Mouse (Mus musculus) kidney, adult 2 months (tissue): ENCODE measurements around the gene Ankrd28. TPM values are rescaled to one million over a fixed set of nuclear protein-coding genes. Genes with fewer than 3 reads are reported as not detected.

Source experiments
- DNase-seq: peaks from one replicate; pipeline ENCODE4 v3.0.0; 2021
- H3K27ac ChIP-seq: fragments of 200-500 bp; 2 replicates; pipeline ENCODE4 v1.5.1; 2012; ENCODE audit warnings: low read depth, low read length, control low read depth, inconsistent platforms; ENCODE audit not compliant: insufficient read depth
- H3K27me3 ChIP-seq: fragments of 200-500 bp; replicated peaks from 2 replicates; pipeline ENCODE4 v1.6.1; 2012; ENCODE audit warnings: mild to moderate bottlenecking, moderate library complexity, low read length, inconsistent platforms; ENCODE audit not compliant: control insufficient read depth, insufficient read depth
- H3K36me3 ChIP-seq: fragments of 200-500 bp; 2 replicates; pipeline ENCODE4 v1.6.1; 2012; ENCODE audit warnings: mild to moderate bottlenecking, moderate library complexity, low read length, inconsistent platforms; ENCODE audit not compliant: control insufficient read depth, insufficient read depth
- H3K4me1 ChIP-seq: fragments of 200-500 bp; 2 replicates; pipeline ENCODE4 v1.6.1; 2011; ENCODE audit warnings: low read length; ENCODE audit not compliant: control insufficient read depth, insufficient read depth
- H3K4me3 ChIP-seq: fragments of 200-500 bp; 2 replicates; pipeline ENCODE4 v1.5.1; 2011; ENCODE audit warnings: mild to moderate bottlenecking, low read depth, low read length, control low read depth; ENCODE audit not compliant: insufficient read depth
- CTCF ChIP-seq: fragments of 200-500 bp; conservative IDR thresholded peaks from 2 replicates; pipeline ENCODE4 v1.5.1; 2011; ENCODE audit warnings: low read depth, mild to moderate bottlenecking, control low read depth, low read length, moderate library complexity, mixed read lengths; ENCODE audit not compliant: insufficient read depth, insufficient read length
- POLR2A ChIP-seq: fragments of 200-500 bp; IDR thresholded peaks from one replicate; pipeline ENCODE4 v1.6.1; 2011; ENCODE audit warnings: low read depth, low read length, control low read depth
- WGBS: fragments of 180-500 bp; shearing (Covaris S2); methylation state at CpG from one replicate; pipeline ENCODE4 v1.1.7; 2018; 5-methylcytosine and 5-hydroxymethylcytosine counted together
- polyA plus RNA-seq: library from polyadenylated mRNA; depleted of rRNA; stranded (reverse); fragments of >200 nt; gene quantifications from 2 replicates; pipeline ENCODE4 v1.2.3, GENCODE M21; 2012

Gene Ankrd28
- polyA plus RNA-seq, 1 experiment: 7.0 TPM

DNA sequence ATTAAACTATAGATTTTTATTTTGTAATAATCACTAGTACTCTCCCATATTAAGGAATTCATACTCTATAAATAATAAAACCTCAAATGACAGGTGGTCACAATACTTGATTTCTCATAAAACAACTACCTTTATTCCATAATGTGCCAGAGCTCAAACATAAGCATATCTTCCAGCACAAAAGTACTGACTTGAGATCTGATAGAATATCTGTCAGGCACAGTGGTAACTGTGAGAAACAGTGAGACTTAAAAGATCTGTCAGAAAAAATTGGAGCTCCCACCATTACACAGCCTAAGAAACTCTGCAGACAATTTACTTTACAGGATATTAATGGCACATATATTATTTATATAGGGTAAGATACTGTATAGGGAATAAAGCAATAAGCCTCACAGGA is 114.8 kb downstream of the Ankrd28 start:
- no peak for DNase-seq
- no peak overlapping the region for H3K27ac ChIP-seq
- no peak overlapping the region for H3K4me3 ChIP-seq
- TF ChIP-seq POLR2A (no peak), CTCF (no peak)
- H3K27me3 ChIP-seq: no peaks in the 10 kb centered on the region
- peaks cover 1% of the 10 kb centered on the region; the same call in 1 of the 2 replicates for H3K36me3 ChIP-seq
- H3K4me1 ChIP-seq: no peaks in the 10 kb centered on the region

DNA sequence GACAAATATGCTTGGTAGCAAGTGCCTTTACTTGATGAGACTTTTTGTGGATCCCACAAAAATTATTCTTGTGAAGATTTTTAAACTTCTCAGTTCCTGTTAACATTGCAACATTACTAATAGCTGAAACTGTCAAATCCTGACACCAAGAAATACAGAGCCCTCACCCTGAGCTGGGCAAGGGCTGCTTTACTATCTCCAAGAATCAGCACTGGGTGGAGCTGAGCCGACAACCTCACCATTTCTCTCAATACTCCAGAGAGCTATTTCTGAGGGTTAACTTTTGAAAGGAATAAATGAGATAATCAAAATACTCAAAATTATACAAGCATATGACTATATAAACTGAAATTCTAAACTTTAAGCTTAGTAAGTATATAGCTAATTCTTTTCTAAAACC is 121.1 kb downstream of the Ankrd28 start:
- no peaks in the 10 kb centered on the region for H3K4me1 ChIP-seq
- no peak overlapping the region for H3K27ac ChIP-seq
- 85% methylated on average over 1 of the region's 1 CpGs for WGBS
- peaks cover 3% of the 10 kb centered on the region for H3K36me3 ChIP-seq
- no peaks in the 10 kb centered on the region for H3K27me3 ChIP-seq
- no peak overlapping the region for H3K4me3 ChIP-seq
- DNase-seq: no peak
- no peak for TF ChIP-seq POLR2A
- no peak for TF ChIP-seq CTCF

DNA sequence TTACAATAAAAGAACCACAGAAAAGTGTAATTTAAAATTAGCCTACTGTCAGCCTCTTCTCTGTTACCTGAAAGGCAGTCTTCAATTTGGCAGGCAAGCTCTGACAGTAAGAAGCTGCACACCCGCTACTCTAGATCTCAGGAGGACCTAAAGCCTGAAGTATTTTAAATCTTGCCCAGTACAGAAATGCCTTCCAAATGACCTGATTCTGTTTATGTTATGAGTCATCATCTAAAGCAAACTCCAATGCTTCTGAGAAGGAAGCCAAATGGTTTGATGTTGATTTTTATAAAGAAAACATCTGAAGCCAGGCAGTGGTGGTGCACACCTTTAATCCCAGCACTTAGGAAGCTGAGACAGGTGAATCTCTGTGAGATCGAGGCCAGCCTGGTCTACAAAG is 130.1 kb downstream of the Ankrd28 start:
- TF ChIP-seq CTCF: no peak
- no peak for TF ChIP-seq POLR2A
- H3K36me3 ChIP-seq: peaks cover 6% of the 10 kb centered on the region
- H3K4me1 ChIP-seq: no peaks in the 10 kb centered on the region
- DNase-seq: no peak
- no peak overlapping the region for H3K27ac ChIP-seq
- H3K4me3 ChIP-seq: no peak overlapping the region
- no peaks in the 10 kb centered on the region for H3K27me3 ChIP-seq
- WGBS: 88% methylated on average over 2 of the region's 2 CpGs

DNA sequence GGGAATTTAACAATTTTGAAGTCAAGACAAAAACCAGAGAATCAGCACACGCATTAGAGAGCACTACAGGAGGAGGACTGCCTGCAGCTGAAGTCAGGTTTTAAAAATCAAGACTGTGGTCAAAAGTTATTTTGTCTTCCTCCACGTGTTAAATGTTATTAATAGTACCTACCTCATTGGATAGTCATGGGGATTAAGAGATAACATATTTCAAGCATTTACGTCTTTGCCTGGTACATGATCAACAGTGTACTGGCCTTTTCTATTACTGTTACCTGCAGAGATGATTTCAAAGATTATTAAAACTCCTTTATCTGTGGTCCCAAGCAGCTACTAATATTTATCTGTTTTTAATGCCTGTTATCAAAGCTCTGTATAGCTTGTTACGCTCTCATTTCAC is 132.7 kb downstream of the Ankrd28 start:
- no peak overlapping the region for H3K27ac ChIP-seq
- H3K4me1 ChIP-seq: no peaks in the 10 kb centered on the region
- no peak for DNase-seq
- 84% methylated on average over 4 of the region's 4 CpGs for WGBS
- no peak overlapping the region for H3K4me3 ChIP-seq
- H3K27me3 ChIP-seq: no peaks in the 10 kb centered on the region
- TF ChIP-seq CTCF: no peak
- no peak for TF ChIP-seq POLR2A
- H3K36me3 ChIP-seq: peaks cover 6% of the 10 kb centered on the region

DNA sequence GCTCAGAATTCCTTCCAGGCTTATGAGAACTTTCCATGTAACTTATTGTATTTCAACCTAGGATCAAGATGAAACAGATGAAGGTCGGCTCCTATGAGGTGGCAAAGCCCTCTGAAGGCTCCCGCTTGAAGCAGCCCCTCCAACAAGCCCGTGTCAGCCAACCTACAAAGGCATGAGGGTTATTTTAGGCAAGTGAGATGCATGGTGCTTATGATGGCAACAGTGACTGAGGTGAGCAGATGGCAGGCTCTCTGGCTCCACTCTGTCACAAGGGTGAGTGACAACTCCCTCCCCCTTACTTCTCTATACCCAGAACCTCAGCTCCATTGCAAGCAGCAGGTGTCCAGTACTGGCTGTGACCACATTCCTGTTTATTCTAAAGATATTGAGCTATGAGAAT is 133.1 kb downstream of the Ankrd28 start:
- H3K27ac ChIP-seq: no peak overlapping the region
- 92% methylated on average over 3 of the region's 3 CpGs for WGBS

DNA sequence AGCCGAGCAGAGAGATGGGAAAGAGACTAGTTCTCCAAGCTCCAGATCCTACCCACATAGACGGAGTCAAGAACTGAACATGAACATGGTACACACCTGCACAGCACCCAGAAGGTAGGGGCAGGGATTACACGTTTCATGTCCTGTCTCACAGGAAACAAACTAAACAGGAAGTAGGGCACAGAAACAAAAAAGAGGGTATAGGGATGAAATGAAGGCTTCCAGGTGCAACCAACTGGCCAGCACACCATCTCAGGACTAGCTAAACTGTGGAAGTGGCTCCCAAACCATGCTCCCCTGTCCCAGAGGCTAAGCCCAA is 133.5 kb downstream of the Ankrd28 start:
- Histone ChIP-seq H3K27me3 (no peaks in the 10 kb centered on the region), H3K36me3 (peaks cover 6% of the 10 kb centered on the region), H3K4me1 (no peaks in the 10 kb centered on the region), H3K4me3 (no peak overlapping the region), H3K27ac (no peak overlapping the region)
- no peak for DNase-seq
- TF ChIP-seq POLR2A (no peak), CTCF (no peak)
- WGBS: 89% methylated on average over 3 of the region's 3 CpGs

More for the DNA sequence above, 133.1 kb downstream of the Ankrd28 start:
- no peaks in the 10 kb centered on the region for H3K27me3 ChIP-seq
- TF ChIP-seq CTCF (no peak), POLR2A (no peak)
- no peaks in the 10 kb centered on the region for H3K4me1 ChIP-seq
- DNase-seq: no peak
- no peak overlapping the region for H3K4me3 ChIP-seq
- H3K36me3 ChIP-seq: peaks cover 6% of the 10 kb centered on the region

DNA sequence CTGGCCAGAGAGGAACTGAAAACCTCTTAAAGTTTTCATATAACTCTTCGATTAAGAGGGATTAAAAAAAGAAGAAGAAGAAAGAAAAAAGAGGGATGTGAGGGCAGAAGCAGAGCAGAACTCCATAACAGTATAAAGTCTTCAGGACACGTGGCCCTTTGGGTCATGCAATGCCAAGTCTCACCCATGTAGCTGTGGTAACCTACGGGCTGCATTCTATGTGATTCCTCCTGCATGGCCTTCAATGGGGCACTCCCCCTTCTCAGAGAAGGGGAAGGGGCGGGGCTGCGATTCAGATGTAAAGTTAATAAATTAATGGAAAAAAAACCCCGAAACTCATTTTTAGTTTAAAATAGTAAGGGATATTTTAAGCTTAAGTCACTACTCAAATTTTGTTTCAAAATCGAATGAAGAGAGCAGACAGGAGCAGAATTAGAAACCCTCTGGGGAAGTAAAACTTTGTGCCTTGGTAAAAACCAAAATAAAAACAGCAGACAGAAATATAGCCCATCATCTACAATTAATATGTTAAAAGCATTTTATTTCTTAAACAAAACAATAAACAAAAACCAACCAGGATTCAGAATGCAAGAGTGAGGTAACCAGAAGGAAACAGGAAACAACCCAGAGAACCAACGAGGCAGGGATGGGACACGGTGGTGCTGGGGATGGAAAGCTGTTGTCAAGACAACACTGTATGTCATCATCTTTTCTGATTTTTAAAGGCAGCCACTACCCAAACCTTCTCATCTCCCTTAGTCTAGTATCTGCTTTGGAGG is 134.1 kb downstream of the Ankrd28 start:
- Histone ChIP-seq H3K36me3 (peaks cover 5% of the 10 kb centered on the region; the same call in 1 of the 2 replicates), H3K4me3 (no peak overlapping the region), H3K27me3 (no peaks in the 10 kb centered on the region), H3K27ac (no peak overlapping the region), H3K4me1 (no peaks in the 10 kb centered on the region)
- WGBS: 77% methylated on average over 9 of the region's 9 CpGs
- TF ChIP-seq CTCF (no peak), POLR2A (no peak)
- DNase-seq: no peak
